Mouse (Mus musculus) splenic B cell, adult 2 months (primary cell): ENCODE results near the gene Vipr1.

Experiments used
- DNase-seq: peaks from one replicate; pipeline ENCODE4 v3.0.0-alpha.2; 2011; ENCODE audit warnings: low read depth, low spot score
- H3K27me3 ChIP-seq: 2 replicates; pipeline ENCODE4 v1.6.1; 2012; ENCODE audit warnings: mild to moderate bottlenecking, low read length, moderate library complexity, mixed read lengths; ENCODE audit not compliant: control insufficient read depth, poor library complexity, insufficient read depth, severe bottlenecking
- H3K36me3 ChIP-seq: 2 replicates; pipeline ENCODE4 v1.6.1; 2012; ENCODE audit warnings: mild to moderate bottlenecking, low read length, moderate library complexity, mixed read lengths; ENCODE audit not compliant: control insufficient read depth, poor library complexity, insufficient read depth, severe bottlenecking

Gene Vipr1

GRCm38 (mm10) chr9:121709898-121710583 lies 67.5 kb downstream of the Vipr1 start, which contains the start of gene Ss18l2:
Ss18l2 (plus strand) TSS chr9:121710329.
- DNase-seq = peak; percentile 99
- no peaks in the 10 kb centered on the region; the same call in 1 of the 2 replicates for H3K36me3 ChIP-seq
- H3K27me3 ChIP-seq = no peaks in the 10 kb centered on the region

GRCm38 (mm10) chr9:121710584-121710975 lies 68.1 kb downstream of the Vipr1 start:
- peak; percentile 46 for DNase-seq
- no peaks in the 10 kb centered on the region for H3K27me3 ChIP-seq
- no peaks in the 10 kb centered on the region; the same call in 1 of the 2 replicates for H3K36me3 ChIP-seq

- no peaks in the 10 kb centered on the region; the same call in 1 of the 2 replicates for H3K36me3 ChIP-seq
- DNase-seq = no peak
- no peaks in the 10 kb centered on the region for H3K27me3 ChIP-seq
Measured at GRCm38 (mm10) chr9:121717048-121717447, 74.5 kb downstream of the Vipr1 start.

- no peaks in the 10 kb centered on the region for H3K36me3 ChIP-seq
Measured at GRCm38 (mm10) chr9:121718070-121718705, 75.7 kb downstream of the Vipr1 start.

GRCm38 (mm10) chr9:121718792-121719318 lies 76.3 kb downstream of the Vipr1 start, which contains the start of gene Nktr:
Nktr (plus strand) TSS chr9:121719169.
- peak; percentile 99 for DNase-seq
- H3K36me3 ChIP-seq = no peaks in the 10 kb centered on the region
- H3K27me3 ChIP-seq = no peaks in the 10 kb centered on the region

More at GRCm38 (mm10) chr9:121718070-121718705, 75.7 kb downstream of the Vipr1 start:
- peak; percentile 53 for DNase-seq
- H3K27me3 ChIP-seq = no peaks in the 10 kb centered on the region

GRCm38 (mm10) chr9:121719347-121720331 lies 77.1 kb downstream of the Vipr1 start:
- DNase-seq = peak; percentile 59
- no peaks in the 10 kb centered on the region for H3K36me3 ChIP-seq

More at GRCm38 (mm10) chr9:121719347-121720331, 77.1 kb downstream of the Vipr1 start:
- H3K27me3 ChIP-seq = no peaks in the 10 kb centered on the region
